ENCODE assay signal across 9 mouse cellular contexts in the genomic region with DNA sequence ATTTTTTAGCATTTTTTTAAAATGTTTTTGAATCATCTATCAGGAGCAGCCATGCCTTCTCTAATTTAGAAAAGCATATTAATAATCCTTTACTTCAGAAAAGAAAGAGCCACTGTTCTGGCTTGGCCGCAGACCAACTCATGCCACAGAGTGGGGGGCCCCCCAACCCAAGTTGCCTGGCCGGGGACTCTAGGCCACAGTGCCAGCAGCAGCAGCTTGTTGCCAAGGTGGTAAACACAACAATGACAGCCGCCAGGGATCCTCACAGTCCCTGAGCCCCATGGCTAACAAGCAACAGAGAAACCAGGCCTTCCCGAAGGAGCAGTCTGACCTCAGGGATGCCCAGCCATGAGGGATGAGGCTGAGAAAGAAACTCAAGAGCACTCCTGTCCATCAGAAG.
A peak's percentile ranks its signal among the peaks of the same experiment; 100 is the strongest.
DNase-seq lines count a peak whose midpoint lies in the region; ATAC-seq lines count a peak whose summit lies in the region.
"Had no signal": no experiment of that assay in that cellular context is flagged by ENCODE, and none has a peak within 500 bp of the region (broad histone marks: within the 10 kb centered on the region; RNA-seq: fewer than 3 reads in every experiment).

No protein-coding gene starts in this region.

- H3K36me3 ChIP-seq in midbrain, embryonic 14.5 days (ENCODE audit: control insufficient read depth, insufficient read depth, low read length), result 0 out of 2 replicates have a peak, but pooled peaks cover 7% of the 10 kb centered on the region

- no peak overlapping the region for H3K4me2 ChIP-seq in midbrain, embryonic 14.5 days (ENCODE audit: low read length)

- no peak overlapping the region for H3K9ac ChIP-seq in midbrain, embryonic 14.5 days (replicated peaks; ENCODE audit: low read length)

- H3K9me3 ChIP-seq in midbrain, embryonic 14.5 days (ENCODE audit: control insufficient read depth, low read length), result no peaks in the 10 kb centered on the region

- no peak overlapping the region for H3K4me3 ChIP-seq in midbrain, embryonic 14.5 days (replicated peaks; ENCODE audit: low read depth, low read length)

- peak overlapping the region; percentile 57 for H3K27ac ChIP-seq in midbrain, embryonic 14.5 days (replicated peaks; ENCODE audit: low read depth, low read length)
- H3K27ac ChIP-seq: macrophage had no signal

- peak; percentile 39 for DNase-seq in cerebellum, adult 11 months
- peak; percentile 64 to 71 for DNase-seq in cerebellum, postnatal 25 days
- peak; percentile 74 for DNase-seq in heart, postnatal 4 days
- DNase-seq in midbrain, embryonic 14.5 days, result peak; percentile 72
- no peak for DNase-seq in lung, postnatal 36 days
- DNase-seq in adrenal gland, postnatal 14 days, result no peak
- DNase-seq in thymus, postnatal 25 days, result no peak

- peaks cover 69% of the 10 kb centered on the region for H3K4me1 ChIP-seq in midbrain, embryonic 14.5 days (ENCODE audit: control insufficient read depth, insufficient read depth, low read length)

- 22% methylated on average over 4 of the region's 4 CpGs for WGBS in midbrain, embryonic 14.5 days

- H3K27me3 ChIP-seq in midbrain, embryonic 14.5 days (ENCODE audit: control insufficient read depth, insufficient read depth, low read length), result no peaks in the 10 kb centered on the region

- no peak for ATAC-seq in cerebellum, adult (ENCODE audit: insufficient number of reproducible peaks, low FRiP score, low TSS enrichment)
- ATAC-seq in midbrain, embryonic 14.5 days (ENCODE audit: low FRiP score, low TSS enrichment), result peak; percentile 50; the same call in 1 of the 2 replicates

Comparison
In these comparisons a context has a peak if more than half of its experiments do, and no peak if none do; other contexts are left out.
1. DNase-seq: peak in cerebellum, adult 11 months (single experiment), cerebellum, postnatal 25 days (2 of 2), heart, postnatal 4 days (single experiment) and midbrain, embryonic 14.5 days (single experiment); none in lung, postnatal 36 days (single experiment), adrenal gland, postnatal 14 days (single experiment) and thymus, postnatal 25 days (single experiment).